Mouse (Mus musculus): ENCODE measurements around the gene Fermt2. TPM values are rescaled to one million over a fixed set of nuclear protein-coding genes. Genes with fewer than 3 reads are reported as not detected.

The Fermt2 gene
- polyA plus RNA-seq, 1 experiment from 2014 or later: 304 TPM

GRCm38 (mm10) chr14:45462374-45462773 is 67.5 kb downstream of the Fermt2 start:
- Histone ChIP-seq H3K4me2 (ENCODE audit: low read depth, low read length) (no peak overlapping the region), H3K9ac (ENCODE audit: low read length) (no peak overlapping the region), H3K27ac (ENCODE audit: low read length) (no peak overlapping the region), H3K4me3 (ENCODE audit: low read length) (no peak overlapping the region), H3K9me3 (ENCODE audit: control insufficient read depth, low read length) (no peaks in the 10 kb centered on the region), H3K4me1 (replicated peaks; ENCODE audit: control insufficient read depth, insufficient read depth, low read length) (peaks cover 18% of the 10 kb centered on the region), H3K27me3 (ENCODE audit: control insufficient read depth, insufficient read depth, low read depth, low read length) (no peaks in the 10 kb centered on the region), H3K36me3 (ENCODE audit: control insufficient read depth, insufficient read depth, low read length) (peaks cover 43% of the 10 kb centered on the region)
- WGBS: 75% methylated on average over 6 of the region's 6 CpGs
- no peak for ATAC-seq (ENCODE audit: low read depth)

- H3K9ac ChIP-seq (ENCODE audit: low read length): no peak overlapping the region
- H3K27ac ChIP-seq (ENCODE audit: low read length): no peak overlapping the region
- 89% methylated on average over 6 of the region's 6 CpGs for WGBS
- no peaks in the 10 kb centered on the region for H3K27me3 ChIP-seq (ENCODE audit: control insufficient read depth, insufficient read depth, low read depth, low read length)
- no peak overlapping the region for H3K4me2 ChIP-seq (ENCODE audit: low read depth, low read length)
- H3K4me3 ChIP-seq (ENCODE audit: low read length): no peak overlapping the region
- peaks cover 20% of the 10 kb centered on the region for H3K4me1 ChIP-seq (replicated peaks; ENCODE audit: control insufficient read depth, insufficient read depth, low read length)
- ATAC-seq (ENCODE audit: low read depth): no peak
- H3K9me3 ChIP-seq (ENCODE audit: control insufficient read depth, low read length): no peaks in the 10 kb centered on the region
- peaks cover 38% of the 10 kb centered on the region for H3K36me3 ChIP-seq (ENCODE audit: control insufficient read depth, insufficient read depth, low read length)
These were observed 68.0 kb downstream of the Fermt2 start for GRCm38 (mm10) chr14:45461945-45462344.

- Histone ChIP-seq H3K9ac (ENCODE audit: low read length) (no peak overlapping the region), H3K36me3 (ENCODE audit: control insufficient read depth, insufficient read depth, low read length) (peaks cover 32% of the 10 kb centered on the region), H3K4me3 (ENCODE audit: low read length) (no peak overlapping the region), H3K27me3 (ENCODE audit: control insufficient read depth, insufficient read depth, low read depth, low read length) (no peaks in the 10 kb centered on the region), H3K4me2 (ENCODE audit: low read depth, low read length) (no peak overlapping the region), H3K9me3 (ENCODE audit: control insufficient read depth, low read length) (no peaks in the 10 kb centered on the region), H3K27ac (ENCODE audit: low read length) (no peak overlapping the region), H3K4me1 (replicated peaks; ENCODE audit: control insufficient read depth, insufficient read depth, low read length) (peaks cover 24% of the 10 kb centered on the region)
- no peak for ATAC-seq (ENCODE audit: low read depth)
- 89% methylated on average over 10 of the region's 10 CpGs for WGBS
These were observed 69.4 kb downstream of the Fermt2 start for GRCm38 (mm10) chr14:45460491-45460890.

GRCm38 (mm10) chr14:45459877-45460276 is 70.0 kb downstream of the Fermt2 start:
- no peak overlapping the region for H3K9ac ChIP-seq (ENCODE audit: low read length)
- no peak for ATAC-seq (ENCODE audit: low read depth)
- no peak overlapping the region for H3K27ac ChIP-seq (ENCODE audit: low read length)
- WGBS: 91% methylated on average over 14 of the region's 14 CpGs
- H3K4me2 ChIP-seq (ENCODE audit: low read depth, low read length): no peak overlapping the region
- H3K4me1 ChIP-seq (replicated peaks; ENCODE audit: control insufficient read depth, insufficient read depth, low read length): peaks cover 23% of the 10 kb centered on the region
- H3K4me3 ChIP-seq (ENCODE audit: low read length): no peak overlapping the region
- no peaks in the 10 kb centered on the region for H3K27me3 ChIP-seq (ENCODE audit: control insufficient read depth, insufficient read depth, low read depth, low read length)
- H3K36me3 ChIP-seq (ENCODE audit: control insufficient read depth, insufficient read depth, low read length): peaks cover 31% of the 10 kb centered on the region
- no peaks in the 10 kb centered on the region for H3K9me3 ChIP-seq (ENCODE audit: control insufficient read depth, low read length)

- H3K4me2 ChIP-seq (ENCODE audit: low read depth, low read length): no peak overlapping the region
- H3K4me1 ChIP-seq (replicated peaks; ENCODE audit: control insufficient read depth, insufficient read depth, low read length): peaks cover 17% of the 10 kb centered on the region
- H3K27ac ChIP-seq (ENCODE audit: low read length): peak overlapping the region; percentile 85
- H3K36me3 ChIP-seq (ENCODE audit: control insufficient read depth, insufficient read depth, low read length): peaks cover 19% of the 10 kb centered on the region
- WGBS: 72% methylated on average over 9 of the region's 9 CpGs
- H3K4me3 ChIP-seq (ENCODE audit: low read length): no peak overlapping the region
- H3K9ac ChIP-seq (ENCODE audit: low read length): 0 out of 2 replicates have a peak overlapping the region, but pooled peaks have one; percentile 4
- no peaks in the 10 kb centered on the region for H3K27me3 ChIP-seq (ENCODE audit: control insufficient read depth, insufficient read depth, low read depth, low read length)
- no peak for ATAC-seq (ENCODE audit: low read depth)
- no peaks in the 10 kb centered on the region for H3K9me3 ChIP-seq (ENCODE audit: control insufficient read depth, low read length)
These were observed 72.9 kb downstream of the Fermt2 start for GRCm38 (mm10) chr14:45457003-45457402.

- Histone ChIP-seq H3K4me2 (ENCODE audit: low read depth, low read length) (no peak overlapping the region), H3K9me3 (ENCODE audit: control insufficient read depth, low read length) (no peaks in the 10 kb centered on the region), H3K9ac (ENCODE audit: low read length) (no peak overlapping the region), H3K27ac (ENCODE audit: low read length) (peak overlapping the region; percentile 81; the same call in 1 of the 2 replicates), H3K4me3 (ENCODE audit: low read length) (no peak overlapping the region), H3K36me3 (ENCODE audit: control insufficient read depth, insufficient read depth, low read length) (peaks cover 14% of the 10 kb centered on the region), H3K27me3 (ENCODE audit: control insufficient read depth, insufficient read depth, low read depth, low read length) (no peaks in the 10 kb centered on the region), H3K4me1 (replicated peaks; ENCODE audit: control insufficient read depth, insufficient read depth, low read length) (peaks cover 19% of the 10 kb centered on the region)
- peak; percentile 3; the same call in 1 of the 2 replicates for ATAC-seq (ENCODE audit: low read depth)
- 0% methylated on average over 1 of the region's 1 CpGs for WGBS
These were observed 73.4 kb downstream of the Fermt2 start for GRCm38 (mm10) chr14:45456502-45456846.

- 0 out of 2 replicates have a peak overlapping the region, but pooled peaks have one; percentile 8 for H3K9ac ChIP-seq (ENCODE audit: low read length)
- no peak for ATAC-seq (ENCODE audit: low read depth)
- H3K4me2 ChIP-seq (ENCODE audit: low read depth, low read length): no peak overlapping the region
- WGBS: 47% methylated on average over 12 of the region's 12 CpGs
- H3K36me3 ChIP-seq (ENCODE audit: control insufficient read depth, insufficient read depth, low read length): peaks cover 9% of the 10 kb centered on the region
- H3K4me1 ChIP-seq (replicated peaks; ENCODE audit: control insufficient read depth, insufficient read depth, low read length): peaks cover 21% of the 10 kb centered on the region
- H3K4me3 ChIP-seq (ENCODE audit: low read length): no peak overlapping the region
- peak overlapping the region; percentile 81 for H3K27ac ChIP-seq (ENCODE audit: low read length)
- no peaks in the 10 kb centered on the region for H3K9me3 ChIP-seq (ENCODE audit: control insufficient read depth, low read length)
- no peaks in the 10 kb centered on the region for H3K27me3 ChIP-seq (ENCODE audit: control insufficient read depth, insufficient read depth, low read depth, low read length)
These were observed 74.0 kb downstream of the Fermt2 start for GRCm38 (mm10) chr14:45455651-45456501.

- Histone ChIP-seq H3K27ac (ENCODE audit: low read length) (peak overlapping the region; percentile 81), H3K4me2 (ENCODE audit: low read depth, low read length) (no peak overlapping the region), H3K36me3 (ENCODE audit: control insufficient read depth, insufficient read depth, low read length) (no peaks in the 10 kb centered on the region), H3K9me3 (ENCODE audit: control insufficient read depth, low read length) (no peaks in the 10 kb centered on the region), H3K9ac (ENCODE audit: low read length) (no peak overlapping the region), H3K27me3 (ENCODE audit: control insufficient read depth, insufficient read depth, low read depth, low read length) (no peaks in the 10 kb centered on the region), H3K4me1 (replicated peaks; ENCODE audit: control insufficient read depth, insufficient read depth, low read length) (peaks cover 21% of the 10 kb centered on the region), H3K4me3 (ENCODE audit: low read length) (no peak overlapping the region)
- 44% methylated on average over 5 of the region's 5 CpGs for WGBS
- ATAC-seq (ENCODE audit: low read depth): peak; percentile 75
These were observed 76.2 kb downstream of the Fermt2 start for GRCm38 (mm10) chr14:45453538-45454233.

GRCm38 (mm10) chr14:45452861-45453512 is 76.9 kb downstream of the Fermt2 start:
- no peaks in the 10 kb centered on the region for H3K9me3 ChIP-seq (ENCODE audit: control insufficient read depth, low read length)
- H3K9ac ChIP-seq (ENCODE audit: low read length): 0 out of 2 replicates have a peak overlapping the region, but pooled peaks have one; percentile 6
- no peaks in the 10 kb centered on the region for H3K36me3 ChIP-seq (ENCODE audit: control insufficient read depth, insufficient read depth, low read length)
- ATAC-seq (ENCODE audit: low read depth): peak; percentile 69
- H3K4me2 ChIP-seq (ENCODE audit: low read depth, low read length): 0 out of 2 replicates have a peak overlapping the region, but pooled peaks have one; percentile 15
- H3K4me3 ChIP-seq (ENCODE audit: low read length): no peak overlapping the region
- WGBS: 13% methylated on average over 11 of the region's 11 CpGs
- H3K27me3 ChIP-seq (ENCODE audit: control insufficient read depth, insufficient read depth, low read depth, low read length): no peaks in the 10 kb centered on the region
- peaks cover 21% of the 10 kb centered on the region for H3K4me1 ChIP-seq (replicated peaks; ENCODE audit: control insufficient read depth, insufficient read depth, low read length)
- H3K27ac ChIP-seq (ENCODE audit: low read length): peak overlapping the region; percentile 81
